Mouse (Mus musculus): Measurements from ENCODE around the gene H2-T3. TPM values are rescaled to one million over a fixed set of nuclear protein-coding genes. Genes with fewer than 3 reads are reported as not detected.
"Not testable (repeated sequence)": the region's sequence is repeated elsewhere in the genome, so short reads cannot be mapped to it uniquely, and the experiment has no call there.

The H2-T3 gene
- total RNA-seq (2021) (not detected), polyA plus RNA-seq (2012; rRNA removed) (not detected in 2 replicates)
- long read RNA-seq = 0 reads

GRCm38 (mm10) chr17:36190169-36190507 lies at the start of gene H2-T3:
Gene H2-T3 (minus strand): TSS chr17:36190287.
- DNase-seq = no peak

GRCm38 (mm10) chr17:36237321-36237921 lies 47.3 kb upstream of the H2-T3 start:
- peak; percentile 42 for DNase-seq

- not testable (repeated sequence) for DNase-seq
Measured at GRCm38 (mm10) chr17:36235300-36235699, 45.2 kb upstream of the H2-T3 start.

GRCm38 (mm10) chr17:36233572-36233971 lies 43.5 kb upstream of the H2-T3 start:
- DNase-seq = no peak

- DNase-seq = peak; percentile 86
Measured at GRCm38 (mm10) chr17:36231318-36231717, 41.2 kb upstream of the H2-T3 start.

- no peak for DNase-seq
Measured at GRCm38 (mm10) chr17:36229046-36229445, 39.0 kb upstream of the H2-T3 start.

- no peak for DNase-seq
Measured at GRCm38 (mm10) chr17:36226921-36227320, 36.8 kb upstream of the H2-T3 start.

- DNase-seq = no peak
Measured at GRCm38 (mm10) chr17:36225231-36225824, 35.2 kb upstream of the H2-T3 start.

GRCm38 (mm10) chr17:36224451-36224850 lies 34.4 kb upstream of the H2-T3 start:
- DNase-seq = no peak

GRCm38 (mm10) chr17:36218594-36219155 lies 28.6 kb upstream of the H2-T3 start:
- no peak for DNase-seq

- no peak for DNase-seq
Measured at GRCm38 (mm10) chr17:36215586-36215985, 25.5 kb upstream of the H2-T3 start.

GRCm38 (mm10) chr17:36206846-36207245 lies 16.8 kb upstream of the H2-T3 start:
- DNase-seq = no peak

GRCm38 (mm10) chr17:36205862-36206261 lies 15.8 kb upstream of the H2-T3 start:
- DNase-seq = no peak

- peak; percentile 60 for DNase-seq
Measured at GRCm38 (mm10) chr17:36205456-36205855, 15.4 kb upstream of the H2-T3 start.

GRCm38 (mm10) chr17:36201851-36202250 lies 11.8 kb upstream of the H2-T3 start:
- DNase-seq = no peak

GRCm38 (mm10) chr17:36198317-36198716 lies 8.2 kb upstream of the H2-T3 start:
- DNase-seq = peak; percentile 7

GRCm38 (mm10) chr17:36194471-36194870 lies 4.4 kb upstream of the H2-T3 start:
- no peak for DNase-seq

GRCm38 (mm10) chr17:36193546-36194141 lies 3.6 kb upstream of the H2-T3 start:
- peak; percentile 50 for DNase-seq

GRCm38 (mm10) chr17:36192371-36192770 lies 2.3 kb upstream of the H2-T3 start:
- DNase-seq = no peak

GRCm38 (mm10) chr17:36189491-36190168 lies 457 bp downstream of the H2-T3 start:
- DNase-seq = no peak

GRCm38 (mm10) chr17:36187540-36187939 lies 2.5 kb downstream of the H2-T3 start:
- DNase-seq = no peak

- no peak for DNase-seq
Measured at GRCm38 (mm10) chr17:36182212-36182611, 7.9 kb downstream of the H2-T3 start.

- not testable (repeated sequence) for DNase-seq
Measured at GRCm38 (mm10) chr17:36179446-36179845, 10.6 kb downstream of the H2-T3 start.

Measured in adrenal gland, adult 2 months (tissue).